17 mouse cellular contexts compared by ENCODE assay signal in genomic region chr3:78162601-78163000, GRCm38 (mm10).
"Had no signal": no experiment of that assay in that cellular context is flagged by ENCODE, and none has a peak within 500 bp of the region (broad histone marks: within the 10 kb centered on the region; RNA-seq: fewer than 3 reads in every experiment).

No protein-coding gene starts in this region.

- H3K27me3 ChIP-seq: lung, embryonic 15.5 days; megakaryocyte, embryonic 14.5 days; midbrain, embryonic 13.5 days; midbrain, embryonic 15.5 days; neural tube, embryonic 12.5 days; stomach, embryonic 15.5 days had no signal

- H3K9me3 ChIP-seq: lung, embryonic 15.5 days; megakaryocyte, embryonic 14.5 days; midbrain, embryonic 13.5 days; midbrain, embryonic 15.5 days; neural tube, embryonic 12.5 days; stomach, embryonic 15.5 days had no signal

- H3K4me3 ChIP-seq: lung, embryonic 15.5 days; megakaryocyte, embryonic 14.5 days; midbrain, embryonic 13.5 days; midbrain, embryonic 15.5 days; neural tube, embryonic 12.5 days; stomach, embryonic 15.5 days had no signal

- H3K4me2 ChIP-seq: lung, embryonic 15.5 days; midbrain, embryonic 11.5 days; midbrain, embryonic 13.5 days; midbrain, embryonic 15.5 days; neural tube, embryonic 12.5 days; stomach, embryonic 15.5 days had no signal

- H3K36me3 ChIP-seq: lung, embryonic 15.5 days; midbrain, embryonic 13.5 days; midbrain, embryonic 15.5 days; neural tube, embryonic 12.5 days; stomach, embryonic 15.5 days had no signal

- DNase-seq: liver, postnatal 0 days; lung, postnatal 14 days; lung, postnatal 36 days; right cerebral cortex, postnatal 14 days; thymus, adult 18-20 months; thymus, postnatal 14 days; thymus, postnatal 4 days had no signal

- H3K27ac ChIP-seq: lung, embryonic 15.5 days; macrophage; midbrain, embryonic 13.5 days; midbrain, embryonic 15.5 days; neural tube, embryonic 12.5 days; stomach, embryonic 15.5 days; stomach, postnatal 0 days had no signal

- H3K9ac ChIP-seq: liver, postnatal 0 days; lung, embryonic 15.5 days; midbrain, embryonic 13.5 days; midbrain, embryonic 15.5 days; neural tube, embryonic 12.5 days; stomach, embryonic 15.5 days had no signal

- H3K4me1 ChIP-seq: lung, embryonic 15.5 days; megakaryocyte, embryonic 14.5 days; midbrain, embryonic 13.5 days; midbrain, embryonic 15.5 days; neural tube, embryonic 12.5 days; stomach, embryonic 15.5 days had no signal

- ATAC-seq: liver, postnatal 0 days; lung, postnatal 0 days; midbrain, embryonic 13.5 days; midbrain, embryonic 15.5 days had no signal
